Mouse (Mus musculus): ENCODE measurements around the gene Ube2c. TPM values are rescaled to one million over a fixed set of nuclear protein-coding genes. Genes with fewer than 3 reads are reported as not detected.

Gene Ube2c
- polyA plus RNA-seq, 1 experiment from 2014 or later, result 377 TPM

GRCm38 (mm10) chr2:164779481-164780086, 9.9 kb downstream of the Ube2c start, which contains the start of gene Tnnc2:
Tnnc2 (minus strand) TSS chr2:164779967.
- no peak within 1 kb of the TSS for H3K9ac ChIP-seq
- no peak within 1 kb of the TSS for H3K4me2 ChIP-seq
- peaks cover 5% of the 10 kb centered on the region for H3K4me1 ChIP-seq (replicated peaks)
- H3K9me3 ChIP-seq (replicated peaks), result no peaks in the 10 kb centered on the region
- no peak for ATAC-seq (replicated peaks; ENCODE audit: insufficient number of reproducible peaks, insufficient read depth, low FRiP score, low read depth)
- no peak within 1 kb of the TSS for H3K4me3 ChIP-seq
- H3K27ac ChIP-seq, result no peak within 1 kb of the TSS
- WGBS, result 59% methylated on average over 8 of the region's 8 CpGs
- H3K36me3 ChIP-seq, result no peaks in the 10 kb centered on the region
- H3K27me3 ChIP-seq, result 0 out of 2 replicates have a peak, but pooled peaks cover 8% of the 10 kb centered on the region

GRCm38 (mm10) chr2:164781876-164782275, 12.2 kb downstream of the Ube2c start:
- ATAC-seq (replicated peaks; ENCODE audit: insufficient number of reproducible peaks, insufficient read depth, low FRiP score, low read depth), result no peak
- WGBS, result 56% methylated on average over 4 of the region's 4 CpGs
- no peak overlapping the region for H3K4me2 ChIP-seq

GRCm38 (mm10) chr2:164783926-164784581, 14.4 kb downstream of the Ube2c start:
- no peak overlapping the region for H3K4me3 ChIP-seq
- H3K27me3 ChIP-seq, result no peaks in the 10 kb centered on the region
- H3K9me3 ChIP-seq (replicated peaks), result no peaks in the 10 kb centered on the region
- peaks cover 26% of the 10 kb centered on the region for H3K4me1 ChIP-seq (replicated peaks)
- WGBS, result 72% methylated on average over 7 of the region's 7 CpGs
- no peak overlapping the region for H3K9ac ChIP-seq
- H3K27ac ChIP-seq, result no peak overlapping the region
- H3K36me3 ChIP-seq, result no peaks in the 10 kb centered on the region; the same call in 1 of the 2 replicates
- ATAC-seq (replicated peaks; ENCODE audit: insufficient number of reproducible peaks, insufficient read depth, low FRiP score, low read depth), result no peak
- H3K4me2 ChIP-seq, result no peak overlapping the region

More at GRCm38 (mm10) chr2:164781876-164782275, 12.2 kb downstream of the Ube2c start:
- no peak overlapping the region for H3K9ac ChIP-seq
- peaks cover 14% of the 10 kb centered on the region for H3K4me1 ChIP-seq (replicated peaks)
- 0 out of 2 replicates have a peak, but pooled peaks cover 4% of the 10 kb centered on the region for H3K27me3 ChIP-seq
- H3K27ac ChIP-seq, result no peak overlapping the region
- H3K4me3 ChIP-seq, result no peak overlapping the region
- H3K9me3 ChIP-seq (replicated peaks), result no peaks in the 10 kb centered on the region
- no peaks in the 10 kb centered on the region for H3K36me3 ChIP-seq

- H3K9me3 ChIP-seq (replicated peaks), result no peaks in the 10 kb centered on the region
- H3K27ac ChIP-seq, result peak overlapping the region; percentile 96
- WGBS, result 3% methylated on average over 7 of the region's 7 CpGs
- peaks cover 6% of the 10 kb centered on the region; the same call in 1 of the 2 replicates for H3K36me3 ChIP-seq
- ATAC-seq (replicated peaks; ENCODE audit: insufficient number of reproducible peaks, insufficient read depth, low FRiP score, low read depth), result no peak
- peak overlapping the region; percentile 78 for H3K4me2 ChIP-seq
- peak overlapping the region; percentile 92 for H3K9ac ChIP-seq
- H3K4me1 ChIP-seq (replicated peaks), result peaks cover 26% of the 10 kb centered on the region
- H3K27me3 ChIP-seq, result no peaks in the 10 kb centered on the region
- H3K4me3 ChIP-seq, result peak overlapping the region; percentile 76
Observed at GRCm38 (mm10) chr2:164784869-164785420, 15.2 kb downstream of the Ube2c start.

GRCm38 (mm10) chr2:164785481-164786387, 16.0 kb downstream of the Ube2c start, which contains the start of gene Snx21:
Snx21 (plus strand) TSS chr2:164785823.
- WGBS, result under 1% methylated on average over 88 of the region's 89 CpGs
- Histone ChIP-seq H3K27ac (peak within 1 kb of the TSS; percentile 96), H3K4me1 (replicated peaks) (peaks cover 26% of the 10 kb centered on the region), H3K36me3 (peaks cover 12% of the 10 kb centered on the region), H3K9ac (peak within 1 kb of the TSS; percentile 92), H3K4me2 (peak within 1 kb of the TSS; percentile 78), H3K9me3 (replicated peaks) (no peaks in the 10 kb centered on the region), H3K4me3 (peak within 1 kb of the TSS; percentile 76), H3K27me3 (no peaks in the 10 kb centered on the region)
- ATAC-seq (replicated peaks; ENCODE audit: insufficient number of reproducible peaks, insufficient read depth, low FRiP score, low read depth), result peak; percentile 94

- H3K4me2 ChIP-seq, result peak overlapping the region; percentile 78
- no peaks in the 10 kb centered on the region for H3K27me3 ChIP-seq
- ATAC-seq (replicated peaks; ENCODE audit: insufficient number of reproducible peaks, insufficient read depth, low FRiP score, low read depth), result no peak
- H3K36me3 ChIP-seq, result peaks cover 19% of the 10 kb centered on the region
- peaks cover 26% of the 10 kb centered on the region for H3K4me1 ChIP-seq (replicated peaks)
- peak overlapping the region; percentile 76 for H3K4me3 ChIP-seq
- no peaks in the 10 kb centered on the region for H3K9me3 ChIP-seq (replicated peaks)
- whole genome bisulfite sequencing, result 5% methylated on average over 15 of the region's 15 CpGs
- peak overlapping the region; percentile 92 for H3K9ac ChIP-seq
- H3K27ac ChIP-seq, result peak overlapping the region; percentile 96
Observed at GRCm38 (mm10) chr2:164786388-164786885, 16.7 kb downstream of the Ube2c start.

GRCm38 (mm10) chr2:164787032-164787431, 17.3 kb downstream of the Ube2c start:
- H3K4me2 ChIP-seq, result peak overlapping the region; percentile 78
- peaks cover 26% of the 10 kb centered on the region for H3K4me1 ChIP-seq (replicated peaks)
- ATAC-seq (replicated peaks; ENCODE audit: insufficient number of reproducible peaks, insufficient read depth, low FRiP score, low read depth), result no peak
- H3K27me3 ChIP-seq, result no peaks in the 10 kb centered on the region
- peak overlapping the region; percentile 92 for H3K9ac ChIP-seq
- H3K36me3 ChIP-seq, result peaks cover 25% of the 10 kb centered on the region
- no peaks in the 10 kb centered on the region for H3K9me3 ChIP-seq (replicated peaks)
- H3K27ac ChIP-seq, result peak overlapping the region; percentile 96
- WGBS, result 77% methylated on average over 3 of the region's 3 CpGs
- H3K4me3 ChIP-seq, result peak overlapping the region; percentile 76

GRCm38 (mm10) chr2:164787779-164788178, 18.1 kb downstream of the Ube2c start:
- no peak overlapping the region for H3K9ac ChIP-seq
- no peaks in the 10 kb centered on the region for H3K9me3 ChIP-seq (replicated peaks)
- peaks cover 29% of the 10 kb centered on the region for H3K4me1 ChIP-seq (replicated peaks)
- WGBS, result 79% methylated on average over 10 of the region's 10 CpGs
- H3K27me3 ChIP-seq, result no peaks in the 10 kb centered on the region
- H3K27ac ChIP-seq, result no peak overlapping the region
- peak overlapping the region; percentile 76; the same call in 1 of the 2 replicates for H3K4me3 ChIP-seq
- no peak for ATAC-seq (replicated peaks; ENCODE audit: insufficient number of reproducible peaks, insufficient read depth, low FRiP score, low read depth)
- H3K4me2 ChIP-seq, result peak overlapping the region; percentile 78
- H3K36me3 ChIP-seq, result peaks cover 31% of the 10 kb centered on the region

GRCm38 (mm10) chr2:164788411-164788810, 18.7 kb downstream of the Ube2c start:
- Histone ChIP-seq H3K27ac (no peak overlapping the region), H3K9me3 (replicated peaks) (no peaks in the 10 kb centered on the region), H3K9ac (peak overlapping the region; percentile 41; the same call in 1 of the 2 replicates), H3K4me2 (no peak overlapping the region), H3K4me3 (no peak overlapping the region), H3K27me3 (no peaks in the 10 kb centered on the region), H3K36me3 (peaks cover 37% of the 10 kb centered on the region), H3K4me1 (replicated peaks) (peaks cover 33% of the 10 kb centered on the region)
- 58% methylated on average over 4 of the region's 4 CpGs for WGBS
- ATAC-seq (replicated peaks; ENCODE audit: insufficient number of reproducible peaks, insufficient read depth, low FRiP score, low read depth), result no peak

- no peak for ATAC-seq (replicated peaks; ENCODE audit: insufficient number of reproducible peaks, insufficient read depth, low FRiP score, low read depth)
- H3K27me3 ChIP-seq, result no peaks in the 10 kb centered on the region
- no peak overlapping the region for H3K9ac ChIP-seq
- no peak overlapping the region for H3K4me3 ChIP-seq
- WGBS, result 64% methylated on average over 4 of the region's 4 CpGs
- peaks cover 45% of the 10 kb centered on the region for H3K36me3 ChIP-seq
- no peaks in the 10 kb centered on the region for H3K9me3 ChIP-seq (replicated peaks)
- peaks cover 37% of the 10 kb centered on the region for H3K4me1 ChIP-seq (replicated peaks)
- no peak overlapping the region for H3K27ac ChIP-seq
- H3K4me2 ChIP-seq, result no peak overlapping the region
Observed at GRCm38 (mm10) chr2:164790451-164790850, 20.8 kb downstream of the Ube2c start.
